Mouse (Mus musculus) G1E (cell line): ENCODE data around the gene Alpl. TPM values are rescaled to one million over a fixed set of nuclear protein-coding genes. Genes with fewer than 3 reads are reported as not detected.

Experiments
- ATAC-seq: 2 replicates; pipeline ENCODE4 v1.8.0; 2016; ENCODE audit warnings: mild to moderate bottlenecking; ENCODE audit not compliant: insufficient number of reproducible peaks, poor library complexity, low FRiP score, severe bottlenecking; ENCODE audit errors: extremely low read depth
- DNase-seq: peaks from one replicate; pipeline ENCODE4 v3.0.0; 2012; ENCODE audit warnings: low spot score
- H3K27me3 ChIP-seq: 2 replicates; pipeline ENCODE4 v1.6.1; 2012; ENCODE audit warnings: mild to moderate bottlenecking, low read length, inconsistent platforms; ENCODE audit not compliant: insufficient read depth
- H3K36me3 ChIP-seq: replicated peaks from 2 replicates; pipeline ENCODE3; 2012; ENCODE audit warnings: mild to moderate bottlenecking, inconsistent platforms
- H3K4me1 ChIP-seq: 2 replicates; pipeline ENCODE4 v1.6.1; 2012; ENCODE audit warnings: low read depth, low read length, inconsistent platforms, mixed read lengths; ENCODE audit not compliant: insufficient read depth
- H3K4me3 ChIP-seq: 2 replicates; pipeline ENCODE4 v1.5.1; 2012; ENCODE audit warnings: low read depth, mild to moderate bottlenecking, inconsistent platforms, low read length, moderate library complexity, mixed read lengths
- H3K9me3 ChIP-seq: replicated peaks from 2 replicates; pipeline ENCODE4 v1.6.1; 2012; ENCODE audit warnings: inconsistent platforms
- CTCF ChIP-seq: IDR thresholded peaks from 2 replicates; pipeline ENCODE4 v1.5.1; 2012; ENCODE audit warnings: low read depth, low read length, inconsistent platforms, mixed read lengths
- GATA1 ChIP-seq: IDR thresholded peaks from 2 replicates; pipeline ENCODE4 v1.6.1; 2012; ENCODE audit warnings: borderline replicate concordance, low read length, inconsistent platforms, mixed read lengths
- GATA2 ChIP-seq: IDR thresholded peaks from 2 replicates; pipeline ENCODE4 v1.6.1; 2012; ENCODE audit warnings: low read depth, low read length, inconsistent platforms, borderline replicate concordance
- POLR2AphosphoS5 ChIP-seq: IDR thresholded peaks from 2 replicates; pipeline ENCODE4 v1.6.1; 2012; ENCODE audit warnings: low read depth, low read length, inconsistent platforms; ENCODE audit not compliant: insufficient replicate concordance
- TAL1 ChIP-seq: conservative IDR thresholded peaks from 2 replicates; pipeline ENCODE4 v1.6.1; 2012; ENCODE audit warnings: low read depth, low read length, inconsistent platforms, mixed read lengths
- polyA plus RNA-seq: library from polyadenylated mRNA; stranded (reverse); fragments of >175 nt; gene quantifications from 2 replicates; pipeline ENCODE4 v1.2.3, GENCODE M21; 2012
- total RNA-seq, 2 experiments: library from RNA; stranded (forward) in 1 of 2; stranded (reverse) in 1 of 2; fragments of 200-1000 nt in 1 of 2; fragments of >200 nt in 1 of 2; fragmentation: Nextera tagmentation in 1 of 2; gene quantifications; 2 replicates each; pipeline ENCODE4 v1.2.3; 2014 to 2017

Alpl gene
- total and polyA plus RNA-seq, 3 experiments, result not detected

DNA sequence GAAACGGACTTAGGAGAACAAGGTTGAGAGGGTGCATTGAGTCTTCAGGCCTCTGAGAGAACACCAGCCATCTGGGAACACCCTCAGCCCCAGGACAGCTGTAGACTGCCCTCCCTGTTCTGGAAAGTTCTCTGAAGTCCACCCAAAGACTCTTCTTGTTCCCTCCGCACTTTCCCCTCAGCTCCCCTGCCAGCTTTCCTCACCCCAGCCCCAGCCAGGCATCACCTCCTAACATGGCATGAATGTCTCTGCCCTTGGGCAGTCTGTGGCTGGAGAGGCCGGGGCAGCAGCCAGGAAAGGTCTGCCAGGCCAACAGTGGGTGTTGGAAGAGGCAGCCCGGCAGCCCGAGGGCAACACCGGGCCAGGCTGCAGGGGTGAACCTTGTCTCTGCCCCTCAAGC, 27.4 kb downstream of the Alpl start:
- TF ChIP-seq TAL1 (no peak), GATA2 (no peak), POLR2AphosphoS5 (no peak), GATA1 (no peak), CTCF (no peak)
- no peaks in the 10 kb centered on the region for H3K36me3 ChIP-seq
- H3K4me3 ChIP-seq, result no peak overlapping the region
- ATAC-seq, result no peak
- no peak for DNase-seq
- peaks cover 11% of the 10 kb centered on the region; the same call in 1 of the 2 replicates for H3K27me3 ChIP-seq
- no peaks in the 10 kb centered on the region for H3K4me1 ChIP-seq
- no peaks in the 10 kb centered on the region for H3K9me3 ChIP-seq

DNA sequence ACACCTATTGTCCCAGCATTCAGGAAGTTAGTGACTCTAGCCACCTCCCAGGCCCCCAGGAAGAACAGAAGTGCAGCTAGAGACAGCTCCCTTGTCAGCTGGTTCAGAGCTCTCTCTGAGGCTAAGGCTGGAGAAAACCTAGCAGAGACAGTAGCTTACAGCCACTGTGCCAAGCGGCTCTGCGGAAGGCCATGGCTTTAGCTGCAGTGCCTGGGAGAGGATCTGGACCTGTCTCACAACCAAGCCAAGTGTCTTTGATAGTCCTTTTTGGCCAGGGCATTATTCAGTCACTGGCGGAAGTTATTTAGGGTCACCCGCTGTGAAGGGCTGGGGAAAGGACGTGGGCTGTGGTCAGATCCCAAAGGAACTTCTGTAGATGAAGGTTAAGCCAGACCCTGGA, 27.8 kb downstream of the Alpl start:
- no peak for DNase-seq
- Histone ChIP-seq H3K4me1 (no peaks in the 10 kb centered on the region), H3K36me3 (no peaks in the 10 kb centered on the region), H3K27me3 (peaks cover 11% of the 10 kb centered on the region; the same call in 1 of the 2 replicates), H3K4me3 (no peak overlapping the region), H3K9me3 (no peaks in the 10 kb centered on the region)
- TF ChIP-seq CTCF, result no peak
- no peak for ATAC-seq

DNA sequence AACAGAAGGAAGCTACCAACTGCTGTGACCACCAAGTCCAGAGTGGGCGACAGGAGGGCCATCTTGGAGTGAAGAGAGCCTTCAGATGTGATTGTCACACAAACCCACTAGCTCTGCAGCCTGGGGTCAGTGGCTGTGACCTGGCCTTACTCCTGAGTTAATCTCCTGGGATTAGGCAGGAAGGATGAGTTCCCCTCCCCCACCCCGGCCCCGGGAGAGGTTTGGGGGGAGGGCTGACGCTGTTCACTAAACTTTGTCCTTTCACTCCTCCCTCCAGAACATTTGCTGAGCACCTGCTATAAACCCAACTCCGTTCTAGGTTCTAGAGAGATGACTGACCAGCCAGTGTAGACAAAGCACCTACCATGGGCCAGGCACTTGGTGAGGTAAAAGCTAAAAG, 29.8 kb downstream of the Alpl start:
- TF ChIP-seq GATA1, result no peak
- no peak for TF ChIP-seq GATA2
- no peak for TF ChIP-seq CTCF
- no peak for TF ChIP-seq POLR2AphosphoS5
- TF ChIP-seq TAL1, result no peak
- no peaks in the 10 kb centered on the region for H3K4me1 ChIP-seq
- no peaks in the 10 kb centered on the region for H3K9me3 ChIP-seq
- no peaks in the 10 kb centered on the region for H3K36me3 ChIP-seq
- ATAC-seq (no peak), DNase-seq (no peak)
- H3K27me3 ChIP-seq, result peaks cover 9% of the 10 kb centered on the region; the same call in 1 of the 2 replicates
- H3K4me3 ChIP-seq, result no peak overlapping the region

DNA sequence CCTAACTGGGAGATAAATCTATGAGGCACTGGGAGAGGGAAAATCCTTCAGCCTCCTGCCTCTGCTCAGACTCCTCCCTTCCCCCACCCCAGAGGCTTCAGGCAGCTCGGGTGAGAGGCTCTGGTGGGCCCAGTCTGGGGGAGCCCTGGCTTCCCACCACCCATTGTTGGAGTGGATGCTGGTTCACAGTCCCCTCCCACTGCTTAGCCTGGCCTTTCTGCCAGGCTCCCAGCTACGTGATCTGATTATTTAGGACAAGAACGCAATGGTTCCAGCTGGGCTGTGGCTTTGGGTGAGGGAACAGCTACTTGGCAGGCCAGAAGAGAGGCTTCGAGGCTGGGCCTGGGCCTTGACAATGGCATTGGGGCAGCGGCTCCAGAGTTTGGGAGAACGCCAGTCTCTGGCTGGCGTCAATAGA, 30.6 kb downstream of the Alpl start:
- no peak overlapping the region for H3K4me3 ChIP-seq
- peaks cover 9% of the 10 kb centered on the region; the same call in 1 of the 2 replicates for H3K27me3 ChIP-seq
- TF ChIP-seq GATA2, result no peak
- no peak for TF ChIP-seq GATA1
- no peak for TF ChIP-seq CTCF
- no peak for TF ChIP-seq TAL1
- no peak for TF ChIP-seq POLR2AphosphoS5
- ATAC-seq (no peak), DNase-seq (no peak)
- no peaks in the 10 kb centered on the region for H3K36me3 ChIP-seq
- no peaks in the 10 kb centered on the region for H3K9me3 ChIP-seq
- H3K4me1 ChIP-seq, result no peaks in the 10 kb centered on the region

DNA sequence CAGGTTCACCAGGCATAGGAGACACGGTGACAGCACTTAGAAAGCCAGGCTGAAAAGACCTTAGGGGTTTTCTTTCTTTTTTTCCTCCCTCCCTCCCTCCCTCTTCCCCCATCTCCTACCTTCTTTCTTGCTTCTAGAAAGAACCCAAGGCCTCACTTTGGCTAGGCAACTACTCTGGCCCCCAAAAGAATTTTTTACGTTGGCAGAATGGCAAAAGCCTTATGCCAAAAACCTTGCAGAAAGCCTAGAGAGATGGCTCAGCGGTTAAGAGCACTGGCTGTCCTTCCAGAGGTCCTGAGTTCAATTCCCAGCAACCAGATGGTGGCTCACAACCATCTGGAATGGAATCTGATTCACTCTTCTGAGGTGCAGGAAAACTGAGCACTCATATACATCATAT, 31.6 kb downstream of the Alpl start:
- Histone ChIP-seq H3K27me3 (peaks cover 7% of the 10 kb centered on the region; the same call in 1 of the 2 replicates), H3K4me3 (no peak overlapping the region), H3K4me1 (no peaks in the 10 kb centered on the region), H3K9me3 (no peaks in the 10 kb centered on the region), H3K36me3 (no peaks in the 10 kb centered on the region)
- DNase-seq (no peak), ATAC-seq (no peak)
- TF ChIP-seq TAL1 (no peak), CTCF (no peak), GATA1 (no peak), GATA2 (no peak), POLR2AphosphoS5 (no peak)

DNA sequence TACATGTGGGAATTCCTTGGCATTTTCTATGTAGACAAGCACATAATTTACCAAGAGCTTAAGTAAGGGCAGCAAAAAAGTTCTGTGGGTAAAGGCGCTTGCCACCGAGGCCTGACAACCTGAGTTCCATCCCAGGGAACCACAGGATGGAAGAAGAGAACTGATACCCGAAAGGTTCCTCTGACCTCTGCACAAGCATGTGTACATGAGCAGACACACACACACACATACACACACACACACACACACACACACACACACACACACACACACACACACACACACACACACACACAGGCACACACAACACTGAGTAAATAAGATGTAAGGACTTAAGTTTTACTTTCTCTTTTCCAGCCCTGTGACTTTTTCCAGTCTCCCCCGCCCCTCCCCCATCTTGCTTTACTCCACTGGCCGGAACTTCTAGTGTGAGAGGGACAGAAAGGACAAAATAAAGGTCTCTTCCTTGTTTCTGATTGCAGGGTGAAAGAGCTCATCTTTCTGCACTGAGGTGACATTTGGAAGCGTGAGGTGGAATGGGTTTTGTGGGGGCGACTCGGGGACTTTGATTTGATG, 32.2 kb downstream of the Alpl start:
- DNase-seq (no peak), ATAC-seq (no peak)
- Histone ChIP-seq H3K27me3 (peaks cover 3% of the 10 kb centered on the region; the same call in 1 of the 2 replicates), H3K9me3 (no peaks in the 10 kb centered on the region), H3K4me3 (no peak overlapping the region), H3K36me3 (no peaks in the 10 kb centered on the region), H3K4me1 (no peaks in the 10 kb centered on the region)
- no peak for TF ChIP-seq GATA2
- TF ChIP-seq TAL1, result no peak

DNA sequence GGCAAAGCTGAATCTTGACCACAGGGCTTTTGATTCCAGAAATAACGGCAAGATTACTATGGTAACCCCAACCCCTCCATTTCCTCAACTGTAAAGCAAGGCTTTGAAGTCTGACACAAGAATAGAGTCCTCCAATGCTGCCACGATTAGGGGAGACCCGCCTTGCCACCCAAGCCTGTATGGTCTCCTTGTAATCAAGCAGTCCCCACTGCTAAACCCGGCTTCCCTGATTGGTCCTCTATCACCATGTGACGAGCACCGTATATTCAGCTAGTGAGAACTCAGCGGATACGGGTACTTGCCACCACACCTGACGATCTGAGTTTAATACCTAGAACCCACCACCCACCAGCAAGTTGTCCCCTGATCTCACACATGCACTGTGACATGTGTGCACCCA, 33.3 kb downstream of the Alpl start:
- DNase-seq (no peak), ATAC-seq (no peak)
- no peaks in the 10 kb centered on the region for H3K36me3 ChIP-seq
- H3K4me1 ChIP-seq, result no peaks in the 10 kb centered on the region
- H3K4me3 ChIP-seq, result no peak overlapping the region
- peaks cover 3% of the 10 kb centered on the region; the same call in 1 of the 2 replicates for H3K27me3 ChIP-seq
- TF ChIP-seq GATA2, result no peak
- TF ChIP-seq TAL1, result no peak
- no peak for TF ChIP-seq POLR2AphosphoS5
- TF ChIP-seq CTCF, result no peak
- TF ChIP-seq GATA1, result no peak
- H3K9me3 ChIP-seq, result no peaks in the 10 kb centered on the region
